Mouse (Mus musculus) liver, embryonic 15.5 days (tissue): Measurements from ENCODE around the gene Rgl1. TPM values are rescaled to one million over a fixed set of nuclear protein-coding genes. Genes with fewer than 3 reads are reported as not detected.

Experiments used
- ATAC-seq: fragments of 200-750 bp; cut with Nextera tagmentation; 2 replicates; pipeline ENCODE4 v1.8.0; 2017; ENCODE audit warnings: moderate number of reproducible peaks, mild to moderate bottlenecking, moderate library complexity; ENCODE audit not compliant: insufficient read depth
- H3K27ac ChIP-seq: fragments of 300-500 bp; sonication (generic); replicated peaks from 2 replicates; pipeline ENCODE4 v1.5.1; 2015; ENCODE audit warnings: mild to moderate bottlenecking, inconsistent platforms
- H3K27me3 ChIP-seq: fragments of 300-500 bp; sonication (generic); 2 replicates; pipeline ENCODE4 v1.6.1; 2015; ENCODE audit warnings: mild to moderate bottlenecking, inconsistent platforms
- H3K36me3 ChIP-seq: fragments of 300-500 bp; sonication (generic); replicated peaks from 2 replicates; pipeline ENCODE4 v1.6.1; 2015; ENCODE audit warnings: moderate library complexity, mild to moderate bottlenecking, inconsistent platforms
- H3K4me1 ChIP-seq: fragments of 300-500 bp; sonication (generic); replicated peaks from 2 replicates; pipeline ENCODE4 v1.6.1; 2015; ENCODE audit warnings: inconsistent platforms
- H3K4me2 ChIP-seq: fragments of 300-500 bp; sonication (generic); 2 replicates; pipeline ENCODE4 v1.6.1; 2015; ENCODE audit warnings: moderate library complexity, mild to moderate bottlenecking, inconsistent platforms
- H3K4me3 ChIP-seq: fragments of 300-500 bp; sonication (generic); replicated peaks from 2 replicates; pipeline ENCODE4 v1.5.1; 2015; ENCODE audit warnings: mild to moderate bottlenecking, inconsistent platforms
- H3K9ac ChIP-seq: fragments of 300-500 bp; sonication (generic); 2 replicates; pipeline ENCODE4 v1.6.1; 2015; ENCODE audit warnings: moderate library complexity, mild to moderate bottlenecking, inconsistent platforms
- H3K9me3 ChIP-seq: fragments of 300-500 bp; sonication (generic); replicated peaks from 2 replicates; pipeline ENCODE4 v1.6.1; 2016; ENCODE audit warnings: inconsistent platforms
- WGBS: fragments of 180-500 bp; shearing (Covaris S2); methylation state at CpG from one replicate; pipeline ENCODE4 v1.1.7; 2015; ENCODE audit warnings: mixed read lengths; ENCODE audit not compliant: insufficient replicate concordance; 5-methylcytosine and 5-hydroxymethylcytosine counted together
- polyA plus RNA-seq: library from polyadenylated mRNA; unstranded; fragments of >200 nt; fragmentation: Nextera tagmentation; extraction: Ambion mirVana; gene quantifications from 2 replicates; pipeline ENCODE4 v1.2.1, GENCODE M21; 2015

Rgl1 gene
- polyA plus RNA-seq, 1 experiment from 2014 or later, result 13.0 TPM

DNA sequence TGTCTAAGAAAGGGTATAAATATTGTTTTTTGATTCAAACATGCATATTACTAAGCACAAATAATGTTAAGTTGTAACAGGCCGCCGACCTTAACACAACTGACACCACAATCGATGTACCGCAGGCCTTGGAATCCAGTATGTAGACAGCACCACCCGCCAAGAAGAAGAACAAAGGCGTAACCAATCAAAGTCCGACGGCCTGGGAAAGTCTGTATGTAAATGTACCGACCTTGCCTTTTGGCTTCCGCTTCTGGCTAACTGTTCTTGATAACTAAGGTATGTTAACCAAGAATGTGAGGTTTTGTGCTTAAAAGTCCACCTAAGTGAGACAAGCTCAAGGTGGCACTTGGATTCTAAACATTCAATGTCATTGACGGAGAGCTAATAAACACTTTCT lies 26.8 kb downstream of the Rgl1 start:
- ATAC-seq, result no peak
- Histone ChIP-seq H3K9me3 (no peaks in the 10 kb centered on the region), H3K4me1 (no peaks in the 10 kb centered on the region), H3K27ac (no peak overlapping the region), H3K4me2 (no peak overlapping the region), H3K9ac (no peak overlapping the region), H3K4me3 (no peak overlapping the region), H3K36me3 (no peaks in the 10 kb centered on the region), H3K27me3 (no peaks in the 10 kb centered on the region)
- 76% methylated on average over 11 of the region's 11 CpGs for WGBS

DNA sequence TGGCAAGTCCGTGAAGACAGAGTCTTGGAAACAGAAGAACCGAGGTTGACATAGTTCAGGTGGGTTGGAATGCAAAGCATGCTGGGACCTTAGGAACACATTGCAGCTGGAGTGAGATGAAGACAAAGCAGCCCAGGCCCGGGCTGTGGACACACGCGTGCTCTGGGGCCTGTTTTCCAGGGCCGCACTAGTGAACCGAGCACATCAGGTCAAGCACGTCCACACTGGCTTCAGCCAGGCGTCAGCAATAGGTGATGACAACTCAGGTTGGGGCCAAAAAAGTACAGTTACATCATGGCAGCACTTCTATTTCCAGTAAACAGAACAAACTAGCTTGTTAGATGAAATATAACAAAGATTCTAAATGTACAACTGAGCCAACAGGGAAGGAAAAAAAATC lies 27.4 kb downstream of the Rgl1 start:
- Histone ChIP-seq H3K4me1 (no peaks in the 10 kb centered on the region), H3K4me3 (no peak overlapping the region), H3K9me3 (no peaks in the 10 kb centered on the region), H3K27me3 (no peaks in the 10 kb centered on the region), H3K36me3 (no peaks in the 10 kb centered on the region), H3K27ac (no peak overlapping the region), H3K9ac (no peak overlapping the region), H3K4me2 (no peak overlapping the region)
- ATAC-seq, result no peak
- 79% methylated on average over 9 of the region's 9 CpGs for WGBS

DNA sequence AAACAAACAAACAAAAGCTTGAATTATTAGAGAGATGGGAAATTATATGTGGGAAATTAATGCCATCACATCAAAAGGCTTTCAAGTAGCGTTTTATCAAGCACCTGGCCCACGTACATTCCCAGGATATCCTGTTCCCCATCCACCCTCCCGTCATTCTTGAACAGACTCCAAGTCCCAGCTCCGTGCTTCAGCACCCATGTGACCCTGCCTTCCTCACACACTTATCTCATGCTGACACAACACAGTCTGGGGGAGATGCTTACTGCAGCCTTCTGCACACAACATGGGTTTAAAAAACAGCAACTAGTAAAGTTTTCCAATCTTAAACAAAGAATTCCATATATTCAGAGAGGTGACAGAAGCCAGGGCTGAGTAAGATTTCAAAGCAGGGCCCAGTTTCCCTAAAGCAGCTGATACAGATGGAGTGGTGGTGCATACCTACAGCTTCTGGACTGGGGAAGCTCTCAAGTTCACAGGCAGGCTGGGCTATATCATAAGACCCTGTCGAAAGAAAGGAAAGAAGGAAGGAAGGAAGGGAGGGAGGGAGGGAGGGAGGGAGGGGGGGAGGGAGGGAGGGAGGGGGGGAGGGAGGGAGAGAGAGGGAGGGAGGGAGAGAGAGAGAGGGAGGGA lies 38.4 kb downstream of the Rgl1 start:
- H3K4me3 ChIP-seq, result no peak overlapping the region
- WGBS, result 18% methylated on average over 4 of the region's 5 CpGs
- no peaks in the 10 kb centered on the region for H3K36me3 ChIP-seq
- no peak overlapping the region for H3K27ac ChIP-seq
- no peak overlapping the region for H3K4me2 ChIP-seq
- no peaks in the 10 kb centered on the region for H3K4me1 ChIP-seq
- H3K9me3 ChIP-seq, result no peaks in the 10 kb centered on the region
- no peak for ATAC-seq
- no peaks in the 10 kb centered on the region for H3K27me3 ChIP-seq
- H3K9ac ChIP-seq, result no peak overlapping the region

GRCm38 (mm10) chr1:152726095-152726494 lies 40.1 kb downstream of the Rgl1 start:
- H3K4me3 ChIP-seq, result no peak overlapping the region
- no peak for ATAC-seq
- WGBS, result 47% methylated on average over 3 of the region's 3 CpGs

DNA sequence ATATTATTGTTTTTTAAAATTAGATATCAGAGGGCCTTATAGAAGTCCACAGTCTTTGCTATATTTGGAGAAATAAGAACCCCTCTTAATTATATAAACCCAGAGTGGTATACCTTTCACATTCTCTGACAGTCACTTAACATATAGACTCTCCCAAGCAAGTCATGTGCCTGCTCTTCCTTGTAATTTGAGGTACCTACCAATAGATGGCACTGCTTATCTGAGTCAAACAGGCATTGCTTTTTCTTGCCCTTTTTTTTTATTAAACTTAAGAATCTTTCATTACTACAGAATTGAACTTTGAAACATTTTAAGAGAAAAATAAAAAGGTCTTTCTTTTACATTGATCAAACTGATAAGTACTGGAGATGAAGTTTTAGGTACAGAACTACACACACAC lies 41.9 kb downstream of the Rgl1 start:
- H3K4me1 ChIP-seq, result 0 out of 2 replicates have a peak, but pooled peaks cover 3% of the 10 kb centered on the region
- H3K27me3 ChIP-seq, result no peaks in the 10 kb centered on the region
- H3K9me3 ChIP-seq, result no peaks in the 10 kb centered on the region
- H3K4me3 ChIP-seq, result no peak overlapping the region
- H3K4me2 ChIP-seq, result no peak overlapping the region
- H3K27ac ChIP-seq, result no peak overlapping the region
- no peak for ATAC-seq
- H3K9ac ChIP-seq, result no peak overlapping the region
- no peaks in the 10 kb centered on the region for H3K36me3 ChIP-seq

More at GRCm38 (mm10) chr1:152726095-152726494, 40.1 kb downstream of the Rgl1 start:
- Histone ChIP-seq H3K27ac (no peak overlapping the region), H3K4me2 (no peak overlapping the region), H3K27me3 (no peaks in the 10 kb centered on the region), H3K9ac (no peak overlapping the region), H3K4me1 (no peaks in the 10 kb centered on the region), H3K9me3 (no peaks in the 10 kb centered on the region), H3K36me3 (no peaks in the 10 kb centered on the region)

- Histone ChIP-seq H3K4me2 (no peak overlapping the region), H3K27ac (no peak overlapping the region), H3K36me3 (no peaks in the 10 kb centered on the region), H3K9ac (no peak overlapping the region), H3K4me3 (no peak overlapping the region), H3K9me3 (no peaks in the 10 kb centered on the region), H3K27me3 (no peaks in the 10 kb centered on the region), H3K4me1 (0 out of 2 replicates have a peak, but pooled peaks cover 3% of the 10 kb centered on the region)
- no peak for ATAC-seq
- 54% methylated on average over 11 of the region's 11 CpGs for WGBS
Measured at GRCm38 (mm10) chr1:152721535-152722198, 44.5 kb downstream of the Rgl1 start.

GRCm38 (mm10) chr1:152720969-152721368 lies 45.2 kb downstream of the Rgl1 start:
- ATAC-seq, result no peak
- Histone ChIP-seq H3K4me2 (no peak overlapping the region), H3K9ac (no peak overlapping the region)

DNA sequence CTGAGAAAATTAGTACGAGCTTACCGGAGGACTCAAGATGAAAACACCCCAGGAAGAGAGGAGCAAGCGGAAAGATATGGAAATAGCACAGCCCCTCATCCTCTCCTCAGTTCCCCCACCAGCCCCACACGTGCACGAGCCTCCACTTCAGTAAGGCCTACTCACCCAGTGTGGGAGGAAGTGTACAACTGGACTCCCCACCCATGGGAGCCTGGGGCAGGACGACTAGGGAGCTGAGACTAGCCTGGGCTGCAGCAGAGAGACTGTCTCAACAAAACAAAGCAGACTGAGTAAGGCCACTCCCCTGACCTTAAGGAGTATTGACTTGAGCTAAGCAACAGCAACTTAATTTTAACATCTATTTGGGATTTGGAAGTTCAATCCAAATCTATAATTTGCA lies 48.0 kb downstream of the Rgl1 start:
- no peak overlapping the region for H3K4me3 ChIP-seq
- H3K9me3 ChIP-seq, result no peaks in the 10 kb centered on the region
- no peaks in the 10 kb centered on the region for H3K36me3 ChIP-seq
- H3K27ac ChIP-seq, result no peak overlapping the region
- H3K9ac ChIP-seq, result no peak overlapping the region
- 0 out of 2 replicates have a peak, but pooled peaks cover 3% of the 10 kb centered on the region for H3K4me1 ChIP-seq
- H3K4me2 ChIP-seq, result no peak overlapping the region
- H3K27me3 ChIP-seq, result no peaks in the 10 kb centered on the region
- WGBS, result 31% methylated on average over 6 of the region's 6 CpGs
- no peak for ATAC-seq

More at GRCm38 (mm10) chr1:152720969-152721368, 45.2 kb downstream of the Rgl1 start:
- WGBS, result 12% methylated on average over 4 of the region's 4 CpGs
- Histone ChIP-seq H3K4me1 (0 out of 2 replicates have a peak, but pooled peaks cover 3% of the 10 kb centered on the region), H3K9me3 (no peaks in the 10 kb centered on the region), H3K36me3 (no peaks in the 10 kb centered on the region), H3K4me3 (no peak overlapping the region), H3K27me3 (no peaks in the 10 kb centered on the region), H3K27ac (no peak overlapping the region)

GRCm38 (mm10) chr1:152717329-152717728 lies 48.8 kb downstream of the Rgl1 start:
- Histone ChIP-seq H3K36me3 (no peaks in the 10 kb centered on the region), H3K27me3 (no peaks in the 10 kb centered on the region), H3K4me2 (no peak overlapping the region), H3K9me3 (no peaks in the 10 kb centered on the region), H3K4me1 (0 out of 2 replicates have a peak, but pooled peaks cover 3% of the 10 kb centered on the region), H3K9ac (no peak overlapping the region), H3K27ac (no peak overlapping the region), H3K4me3 (no peak overlapping the region)
- no peak for ATAC-seq
- 71% methylated on average over 1 of the region's 1 CpGs for WGBS

DNA sequence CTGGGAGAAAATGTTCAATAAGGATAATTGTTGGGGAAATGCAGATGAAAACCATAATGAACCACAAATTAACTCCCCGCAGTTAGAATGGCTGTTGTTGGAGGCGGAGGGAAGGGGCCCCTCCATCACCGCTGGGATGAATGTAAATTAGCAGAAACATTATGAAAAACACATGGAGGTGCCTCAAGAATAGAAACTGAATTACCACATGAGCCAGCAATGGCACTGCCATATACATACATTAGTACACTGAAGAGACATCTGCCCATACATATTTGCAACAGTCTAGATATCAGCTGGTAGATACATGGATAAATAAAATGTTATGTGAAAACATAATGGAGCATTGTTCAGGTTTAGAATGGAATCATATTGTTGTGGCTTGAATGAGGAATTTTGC lies 51.7 kb downstream of the Rgl1 start:
- H3K9me3 ChIP-seq, result no peaks in the 10 kb centered on the region
- WGBS, result 73% methylated on average over 3 of the region's 3 CpGs
- H3K4me1 ChIP-seq, result no peaks in the 10 kb centered on the region
- H3K9ac ChIP-seq, result no peak overlapping the region
- no peak overlapping the region for H3K4me3 ChIP-seq
- no peaks in the 10 kb centered on the region for H3K36me3 ChIP-seq
- no peak for ATAC-seq
- no peak overlapping the region for H3K4me2 ChIP-seq
- H3K27me3 ChIP-seq, result no peaks in the 10 kb centered on the region
- H3K27ac ChIP-seq, result no peak overlapping the region

- Histone ChIP-seq H3K9me3 (no peaks in the 10 kb centered on the region), H3K27me3 (no peaks in the 10 kb centered on the region), H3K36me3 (no peaks in the 10 kb centered on the region), H3K4me2 (no peak overlapping the region), H3K4me1 (no peaks in the 10 kb centered on the region), H3K9ac (no peak overlapping the region), H3K4me3 (no peak overlapping the region), H3K27ac (no peak overlapping the region)
- 67% methylated on average over 4 of the region's 4 CpGs for WGBS
- no peak for ATAC-seq
Measured at GRCm38 (mm10) chr1:152713924-152714323, 52.2 kb downstream of the Rgl1 start.
